Mouse (Mus musculus): ENCODE results near the gene Dcp1a. TPM values are rescaled to one million over a fixed set of nuclear protein-coding genes. Genes with fewer than 3 reads are reported as not detected.

The Dcp1a gene
- polyA plus RNA-seq (2012; rRNA removed), result 54.0 and 80.4 TPM in 2 replicates

DNA sequence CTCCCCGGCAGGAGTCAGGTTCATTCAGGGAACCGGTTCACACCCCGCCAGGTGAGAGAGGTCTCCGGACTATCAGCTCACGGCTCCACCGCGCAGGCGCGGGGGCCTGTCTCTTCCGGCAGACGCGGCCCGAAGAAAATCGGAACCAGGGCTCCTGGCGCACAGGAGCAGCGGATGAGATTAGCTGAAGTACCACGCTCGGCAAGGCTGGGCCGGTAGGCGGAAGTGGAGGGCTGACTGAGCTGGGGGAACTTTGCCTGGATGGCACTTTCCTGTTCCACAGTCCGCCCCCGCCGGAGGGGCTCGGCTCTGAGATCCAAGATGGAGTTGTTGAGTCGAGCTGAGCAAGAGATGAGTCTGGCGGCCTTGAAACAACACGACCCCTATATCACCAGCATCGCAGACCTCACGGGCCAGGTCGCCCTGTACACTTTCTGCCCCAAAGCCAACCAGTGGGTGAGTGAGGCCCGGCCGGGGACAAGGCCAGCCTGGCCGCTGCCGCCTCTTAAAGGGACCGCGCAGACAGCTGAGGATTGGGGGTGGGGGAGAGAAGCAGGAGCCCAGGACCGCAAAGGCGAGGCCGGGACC lies at the start of gene Dcp1a:
Gene Dcp1a, plus strand, starts transcription at position 175 of the 588 bp plus-strand sequence.

DNA sequence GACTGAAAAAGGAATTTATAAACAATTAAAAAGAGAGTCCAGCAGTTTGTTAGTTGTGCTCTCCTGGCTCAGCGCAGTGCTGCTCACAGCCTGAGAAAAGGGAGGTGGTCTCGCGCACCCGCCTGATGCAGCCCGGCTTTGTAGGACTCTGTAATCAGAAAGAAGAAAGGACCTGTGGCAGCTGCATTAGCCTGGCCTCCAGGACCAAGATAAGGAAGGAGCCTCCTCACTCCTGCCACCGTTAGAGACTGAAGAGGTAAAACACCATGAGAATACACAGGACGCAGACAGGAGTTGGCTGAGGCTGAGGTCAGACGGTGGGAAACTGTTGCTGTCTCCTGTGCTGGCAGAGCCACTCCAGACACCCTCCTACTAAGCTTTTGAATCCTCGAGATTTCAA lies 12.0 kb downstream of the Dcp1a start, which contains the start of gene Cacna1d:
Gene Cacna1d, minus strand, starts transcription at position 114 of the 400 bp plus-strand sequence.

DNA sequence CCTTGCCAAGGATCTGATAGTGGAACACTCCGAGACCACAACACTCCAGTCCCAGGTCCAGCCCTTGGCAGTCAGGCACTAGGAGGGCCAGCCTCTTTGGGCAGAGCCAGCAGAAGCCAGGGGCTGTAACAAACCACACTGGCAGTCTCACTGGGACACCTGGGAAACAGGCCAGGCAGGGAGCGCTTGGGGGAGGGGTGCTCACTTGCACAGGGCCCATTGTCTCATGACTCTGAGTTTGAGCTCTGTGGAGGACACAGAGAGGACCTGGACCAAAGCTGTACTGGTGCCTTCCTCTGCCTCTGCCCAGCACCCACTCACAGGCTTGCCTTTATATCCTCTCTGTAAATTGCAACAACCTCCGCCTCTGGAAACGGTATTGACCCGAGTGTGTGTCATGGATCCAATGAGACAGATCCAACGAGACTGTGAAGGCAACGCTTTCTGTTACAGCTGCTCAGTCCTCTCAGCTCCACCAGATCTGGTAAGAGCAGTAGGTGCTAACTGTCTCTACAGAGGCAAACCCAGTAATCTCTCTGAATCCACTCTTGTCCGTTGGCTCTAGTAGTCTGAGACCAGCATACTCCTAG lies 68.9 kb downstream of the Dcp1a start, which contains the start of gene Tkt:
Gene Tkt, plus strand, starts transcription at position 229 of the 590 bp plus-strand sequence.

Other genes starting within 250 kb of the Dcp1a start
- gene Cacna1d, start 11.9 kb downstream of the Dcp1a start, polyA plus RNA-seq (2012; rRNA removed), result 12.9 and 13.5 TPM in 2 replicates
- gene Tkt, start 68.8 kb downstream of the Dcp1a start, polyA plus RNA-seq (2012; rRNA removed), result 388 and 461 TPM in 2 replicates
- 209 and 252 TPM in 2 replicates for gene Prkcd, start 146.7 kb downstream of the Dcp1a start, polyA plus RNA-seq (2012; rRNA removed)
- 20.8 and 27.4 TPM in 2 replicates for gene Rft1, start 174.8 kb downstream of the Dcp1a start, polyA plus RNA-seq (2012; rRNA removed)
- 1.1 TPM in 2 replicates for gene Sfmbt1, start 235.3 kb downstream of the Dcp1a start, polyA plus RNA-seq (2012; rRNA removed)